Mouse (Mus musculus) lung, embryonic 14.5 days (tissue): ENCODE data around the gene Ndufs4. TPM values are rescaled to one million over a fixed set of nuclear protein-coding genes. Genes with fewer than 3 reads are reported as not detected.

ENCODE experiments used
- ATAC-seq: fragments of 200-750 bp; cut with Nextera tagmentation; 2 replicates; pipeline ENCODE4 v1.8.0; 2017; ENCODE audit warnings: mild to moderate bottlenecking, moderate TSS enrichment, moderate library complexity; ENCODE audit not compliant: insufficient read depth
- DNase-seq: peaks from one replicate; pipeline ENCODE4 v3.0.0-alpha.2; 2015
- H3K27ac ChIP-seq: fragments of 300-500 bp; sonication (generic); 2 replicates; pipeline ENCODE4 v1.5.1; 2014; ENCODE audit warnings: low read depth, mild to moderate bottlenecking, moderate library complexity
- H3K27me3 ChIP-seq: fragments of 300-500 bp; sonication (generic); 2 replicates; pipeline ENCODE4 v1.6.1; 2014; ENCODE audit warnings: low read length, control low read depth; ENCODE audit not compliant: insufficient read depth
- H3K36me3 ChIP-seq: fragments of 300-500 bp; sonication (generic); 2 replicates; pipeline ENCODE4 v1.6.1; 2014; ENCODE audit warnings: control low read depth; ENCODE audit not compliant: insufficient read depth
- H3K4me1 ChIP-seq: fragments of 300-500 bp; sonication (generic); 2 replicates; pipeline ENCODE4 v1.6.1; 2014; ENCODE audit warnings: antibody characterized with exemption, control low read depth; ENCODE audit not compliant: insufficient read depth
- H3K4me2 ChIP-seq: fragments of 300-500 bp; sonication (generic); 2 replicates; pipeline ENCODE4 v1.6.1; 2014; ENCODE audit warnings: mild to moderate bottlenecking
- H3K4me3 ChIP-seq: fragments of 300-500 bp; sonication (generic); 2 replicates; pipeline ENCODE4 v1.5.1; 2014; ENCODE audit warnings: low read depth, low read length
- H3K9ac ChIP-seq: fragments of 300-500 bp; sonication (generic); 2 replicates; pipeline ENCODE4 v1.6.1; 2014
- H3K9me3 ChIP-seq: fragments of 300-500 bp; sonication (generic); 2 replicates; pipeline ENCODE4 v1.6.1; 2016; ENCODE audit warnings: low read depth, low read length, control low read depth
- CTCF ChIP-seq: IDR thresholded peaks from 2 replicates; pipeline ENCODE4 v1.5.1; 2016; ENCODE audit warnings: antibody characterized with exemption, low read depth
- WGBS: fragments of 180-500 bp; shearing (Covaris S2); extraction: QIAGEN DNeasy Blood & Tissue Kit; methylation state at CpG from one replicate; pipeline ENCODE4 v1.1.7; 2014; 5-methylcytosine and 5-hydroxymethylcytosine counted together
- polyA plus RNA-seq: library from polyadenylated mRNA; unstranded; fragments of >200 nt; fragmentation: Nextera tagmentation; extraction: Ambion mirVana; gene quantifications from 2 replicates; pipeline ENCODE4 v1.2.1, GENCODE M21; 2014

Ndufs4 gene
- polyA plus RNA-seq, 1 experiment from 2014 or later = 258 TPM

DNA sequence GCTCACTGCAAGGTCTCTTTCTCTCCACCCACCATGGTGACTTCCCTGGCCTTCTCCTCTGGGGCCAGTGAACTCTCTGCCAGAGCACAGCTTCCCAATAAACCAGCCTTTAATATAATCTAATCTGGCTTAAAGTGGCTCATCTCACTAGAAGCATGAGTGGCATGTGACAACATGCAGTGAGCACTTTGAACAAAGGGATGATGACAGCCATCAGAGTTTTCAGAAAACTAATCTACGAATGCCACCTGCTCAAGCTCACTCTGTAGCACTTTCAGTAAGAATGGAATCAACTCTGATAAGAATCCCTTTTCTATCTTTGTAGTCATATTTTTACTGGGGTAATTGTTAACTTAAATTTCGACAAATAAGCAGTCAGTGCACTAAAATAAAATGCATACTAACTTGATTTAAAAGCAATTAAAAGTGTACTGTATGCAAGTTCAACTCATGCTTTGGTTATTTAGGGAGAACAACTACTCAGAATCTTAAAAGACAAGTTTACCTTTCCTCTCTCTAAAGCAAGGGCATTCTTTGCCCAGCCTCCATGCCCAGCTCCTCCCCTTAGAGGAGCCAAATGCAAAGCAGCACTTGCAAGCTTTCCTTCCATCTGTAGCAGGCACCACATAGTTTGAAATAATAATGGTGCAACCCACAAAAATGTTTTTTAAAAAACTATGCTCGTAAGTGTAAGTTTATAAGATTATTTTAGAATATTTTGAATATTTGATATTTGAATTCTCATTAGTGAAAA lies 43.7 kb downstream of the Ndufs4 start:
- H3K9ac ChIP-seq = no peak overlapping the region
- no peak for TF ChIP-seq CTCF
- WGBS = 74% methylated on average over 3 of the region's 3 CpGs
- H3K9me3 ChIP-seq = no peaks in the 10 kb centered on the region
- DNase-seq = no peak
- no peaks in the 10 kb centered on the region for H3K27me3 ChIP-seq
- no peak overlapping the region for H3K4me2 ChIP-seq
- H3K4me3 ChIP-seq = no peak overlapping the region
- no peak overlapping the region for H3K27ac ChIP-seq
- ATAC-seq = no peak
- no peaks in the 10 kb centered on the region for H3K36me3 ChIP-seq
- 0 out of 2 replicates have a peak, but pooled peaks cover 3% of the 10 kb centered on the region for H3K4me1 ChIP-seq

DNA sequence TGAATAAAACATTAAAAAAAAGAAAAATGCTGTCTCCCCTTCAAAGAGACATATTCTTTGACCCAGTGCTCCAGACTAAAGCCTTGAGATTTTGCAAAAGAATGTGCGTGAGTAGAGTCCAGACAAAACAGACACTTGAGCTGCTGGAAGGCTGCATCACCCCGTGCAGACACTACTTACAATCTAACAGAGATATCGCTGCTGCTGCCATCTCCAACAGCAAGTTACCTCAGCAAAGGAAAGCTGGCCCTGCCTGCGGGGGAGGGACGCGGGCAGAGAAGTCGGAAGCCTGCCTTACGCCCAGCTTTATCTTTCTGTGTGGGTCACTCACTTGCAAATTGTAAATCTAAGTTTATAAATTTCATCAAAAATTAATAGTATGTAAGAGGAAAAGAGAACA lies 45.1 kb downstream of the Ndufs4 start:
- no peak overlapping the region for H3K4me2 ChIP-seq
- TF ChIP-seq CTCF = no peak
- no peak for DNase-seq
- no peaks in the 10 kb centered on the region for H3K36me3 ChIP-seq
- no peak overlapping the region for H3K4me3 ChIP-seq
- H3K4me1 ChIP-seq = 0 out of 2 replicates have a peak, but pooled peaks cover 3% of the 10 kb centered on the region
- no peak overlapping the region for H3K27ac ChIP-seq
- no peaks in the 10 kb centered on the region for H3K9me3 ChIP-seq
- H3K9ac ChIP-seq = no peak overlapping the region
- 22% methylated on average over 8 of the region's 8 CpGs for WGBS
- H3K27me3 ChIP-seq = no peaks in the 10 kb centered on the region
- no peak for ATAC-seq

DNA sequence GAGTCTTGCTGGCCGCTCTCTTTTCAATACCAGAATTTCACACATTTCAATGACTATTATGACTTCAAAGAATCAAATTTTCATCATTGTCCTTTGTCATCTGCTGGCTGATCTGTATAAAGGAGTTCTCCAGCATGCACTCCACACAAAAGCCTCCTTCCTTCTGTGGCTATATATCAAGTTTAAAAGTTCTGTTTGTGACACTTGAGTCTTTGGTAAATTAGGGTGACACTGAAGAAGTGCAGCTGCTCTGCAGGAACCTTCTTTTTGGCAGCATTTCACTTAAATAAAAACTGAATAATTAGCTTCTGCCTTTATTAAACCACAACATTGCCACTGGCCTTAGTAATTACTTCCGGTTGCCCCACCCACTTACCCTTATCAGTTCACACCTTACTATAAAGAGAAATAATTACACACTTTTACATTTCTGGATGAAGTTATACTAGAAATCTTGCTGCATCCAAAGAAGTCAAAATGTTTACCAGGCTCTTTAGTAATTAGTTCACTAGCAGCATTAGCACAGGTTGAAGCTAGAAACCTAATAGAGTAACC lies 68.1 kb downstream of the Ndufs4 start:
- peak; percentile 84 for ATAC-seq
- no peaks in the 10 kb centered on the region for H3K9me3 ChIP-seq
- 0 out of 2 replicates have a peak, but pooled peaks cover 4% of the 10 kb centered on the region for H3K4me1 ChIP-seq
- peak; percentile 83 for DNase-seq
- H3K36me3 ChIP-seq = no peaks in the 10 kb centered on the region
- H3K27ac ChIP-seq = no peak overlapping the region
- 45% methylated on average over 2 of the region's 2 CpGs for WGBS
- no peak overlapping the region for H3K4me3 ChIP-seq
- H3K4me2 ChIP-seq = no peak overlapping the region
- H3K9ac ChIP-seq = no peak overlapping the region
- H3K27me3 ChIP-seq = no peaks in the 10 kb centered on the region
- TF ChIP-seq CTCF = no peak

DNA sequence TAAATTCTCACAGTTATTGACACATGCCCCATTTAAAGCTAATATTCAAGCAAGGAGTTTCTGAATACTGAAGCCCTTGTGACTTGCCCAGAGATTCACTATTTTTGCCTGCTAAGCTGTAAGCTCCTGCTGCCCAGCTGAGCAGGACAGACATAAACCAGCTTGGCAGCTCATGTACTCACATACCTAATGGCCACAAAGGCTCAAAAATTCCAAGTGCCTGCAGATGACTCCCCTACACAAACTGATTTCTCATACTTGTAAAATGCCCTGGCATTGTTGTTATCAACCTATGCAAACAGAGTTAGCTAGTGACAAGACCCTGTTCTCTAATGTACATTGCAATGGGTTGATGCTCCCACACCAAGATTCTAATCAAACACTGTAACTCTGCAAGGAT lies 68.9 kb downstream of the Ndufs4 start:
- Histone ChIP-seq H3K27me3 (no peaks in the 10 kb centered on the region), H3K9ac (no peak overlapping the region), H3K27ac (no peak overlapping the region), H3K9me3 (no peaks in the 10 kb centered on the region), H3K4me1 (0 out of 2 replicates have a peak, but pooled peaks cover 4% of the 10 kb centered on the region), H3K36me3 (no peaks in the 10 kb centered on the region), H3K4me3 (no peak overlapping the region), H3K4me2 (no peak overlapping the region)
- DNase-seq (no peak), ATAC-seq (no peak)
- no peak for TF ChIP-seq CTCF

DNA sequence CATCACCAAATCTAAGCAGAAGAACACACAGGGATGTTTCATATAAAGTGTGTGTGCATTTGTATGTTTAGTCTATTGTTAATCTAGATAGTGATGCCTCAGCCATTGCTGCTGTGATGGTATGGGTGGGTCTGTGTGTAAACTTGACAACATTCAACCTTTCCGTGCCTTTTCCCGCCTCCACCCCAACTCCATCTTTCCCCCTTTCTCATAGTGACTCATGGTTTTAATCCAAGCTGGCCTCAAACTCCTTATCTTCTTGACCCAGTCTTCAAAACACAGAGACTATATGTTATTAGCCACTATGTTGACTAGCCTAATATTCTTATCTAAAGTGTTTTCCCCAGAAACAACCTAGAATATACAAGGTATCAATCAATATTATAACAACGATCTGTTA lies 72.7 kb downstream of the Ndufs4 start:
- H3K27me3 ChIP-seq = no peaks in the 10 kb centered on the region
- 91% methylated on average over 3 of the region's 3 CpGs for WGBS
- ATAC-seq (no peak), DNase-seq (no peak)
- no peak for TF ChIP-seq CTCF
- no peaks in the 10 kb centered on the region for H3K9me3 ChIP-seq
- H3K4me3 ChIP-seq = no peak overlapping the region
- H3K27ac ChIP-seq = no peak overlapping the region
- no peak overlapping the region for H3K4me2 ChIP-seq
- no peaks in the 10 kb centered on the region for H3K36me3 ChIP-seq
- H3K9ac ChIP-seq = no peak overlapping the region
- 0 out of 2 replicates have a peak, but pooled peaks cover 4% of the 10 kb centered on the region for H3K4me1 ChIP-seq

DNA sequence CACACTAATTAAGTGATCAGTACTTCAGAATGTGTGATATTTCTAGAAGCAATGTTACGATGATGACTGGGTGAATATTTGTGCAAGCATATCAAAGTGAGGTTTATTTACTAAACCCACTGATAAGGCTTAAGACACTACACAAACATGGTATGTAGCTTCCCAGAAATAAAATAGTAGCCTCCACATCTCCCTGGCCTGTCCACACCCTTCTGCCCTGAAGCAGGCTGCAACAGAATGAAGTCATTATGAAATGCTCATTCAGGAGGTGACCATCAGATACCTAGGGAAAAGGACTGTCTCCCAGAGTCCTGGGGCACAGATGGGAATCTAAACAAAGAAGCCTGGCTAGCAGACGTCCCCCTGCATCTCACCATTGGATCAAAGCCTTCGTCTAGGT lies 73.1 kb downstream of the Ndufs4 start:
- H3K27ac ChIP-seq = no peak overlapping the region
- no peak for TF ChIP-seq CTCF

DNA sequence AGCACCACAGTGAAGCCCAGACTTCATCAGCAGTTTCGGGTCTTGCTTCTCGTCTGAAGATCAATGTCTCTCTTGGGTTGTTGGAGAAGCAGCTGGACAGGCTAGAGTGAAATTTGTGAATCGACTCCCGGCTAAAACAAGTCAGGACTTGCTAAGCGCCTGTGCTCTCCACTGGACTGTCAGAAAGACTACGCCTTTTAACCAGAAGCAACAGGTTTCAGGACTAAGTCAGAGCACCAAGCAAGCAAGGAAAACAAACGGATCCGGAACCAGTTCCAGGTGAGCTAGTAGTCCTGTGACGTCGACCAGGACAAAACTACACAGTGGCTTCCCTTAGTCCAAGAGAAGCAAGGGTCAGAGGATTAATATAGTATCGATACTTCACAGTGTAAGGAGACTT lies 77.5 kb downstream of the Ndufs4 start:
- Histone ChIP-seq H3K27me3 (no peaks in the 10 kb centered on the region), H3K4me3 (no peak overlapping the region), H3K9ac (no peak overlapping the region), H3K9me3 (no peaks in the 10 kb centered on the region), H3K36me3 (no peaks in the 10 kb centered on the region), H3K4me2 (no peak overlapping the region), H3K27ac (no peak overlapping the region), H3K4me1 (no peaks in the 10 kb centered on the region)
- ATAC-seq = no peak
- 93% methylated on average over 11 of the region's 11 CpGs for WGBS
- TF ChIP-seq CTCF = no peak
- no peak for DNase-seq

More for the DNA sequence above, 73.1 kb downstream of the Ndufs4 start:
- no peak overlapping the region for H3K4me2 ChIP-seq
- H3K4me3 ChIP-seq = no peak overlapping the region
- H3K9me3 ChIP-seq = no peaks in the 10 kb centered on the region
- no peak for ATAC-seq
- WGBS = 68% methylated on average over 3 of the region's 3 CpGs
- H3K36me3 ChIP-seq = no peaks in the 10 kb centered on the region
- 0 out of 2 replicates have a peak, but pooled peaks cover 4% of the 10 kb centered on the region for H3K4me1 ChIP-seq
- H3K27me3 ChIP-seq = no peaks in the 10 kb centered on the region
- no peak for DNase-seq
- H3K9ac ChIP-seq = no peak overlapping the region
